Mouse (Mus musculus) gastrocnemius, adult 2 months (tissue): Measurements from ENCODE around the gene Otulin. TPM values are rescaled to one million over a fixed set of nuclear protein-coding genes. Genes with fewer than 3 reads are reported as not detected.

Source experiments
- DNase-seq: peaks from one replicate; pipeline ENCODE4 v3.0.0; 2022
- H3K27ac ChIP-seq: fragments of 200-600 bp; 2 replicates; pipeline ENCODE4 v1.8.1; 2022; ENCODE audit warnings: mild to moderate bottlenecking
- H3K4me3 ChIP-seq: fragments of 200-600 bp; 2 replicates; pipeline ENCODE4 v1.8.1; 2022; ENCODE audit warnings: mild to moderate bottlenecking, moderate library complexity
- CTCF ChIP-seq: fragments of 200-600 bp; IDR thresholded peaks from 2 replicates; pipeline ENCODE4 v1.8.1; 2022; ENCODE audit warnings: antibody characterized with exemption, mild to moderate bottlenecking, moderate library complexity
- intact Hi-C: fragments of 180-260 bp; cut with DNase I; formaldehyde crosslinking; loops from one replicate; pipeline ENCODE4 v1.15.1; 2025
- total RNA-seq, 2 experiments: library from RNA; stranded (reverse); gene quantifications; 2 replicates each; pipeline ENCODE4 v1.2.3; 2021

Otulin gene
- total RNA-seq, 2 experiments from 2014 or later = 16.2 to 20.7 TPM

- intact Hi-C loops = loop anchor here (2.0 kb wide), 1 partner anchor 116 kb away; the partner anchor contains the start of gene Ank
- TF ChIP-seq CTCF = peak; percentile 59
- Histone ChIP-seq H3K27ac (no peak overlapping the region), H3K4me3 (no peak overlapping the region)
- no peak for DNase-seq
These were observed 48.1 kb downstream of the Otulin start for GRCm38 (mm10) chr15:27582428-27582827.

GRCm38 (mm10) chr15:27581640-27582039 is 48.9 kb downstream of the Otulin start:
- intact Hi-C loops = loop anchor here (2.0 kb wide), 1 partner anchor 115 kb away; the partner anchor contains the start of gene Ank
- no peak for TF ChIP-seq CTCF
- Histone ChIP-seq H3K4me3 (no peak overlapping the region), H3K27ac (peak overlapping the region; percentile 76)
- no peak for DNase-seq

GRCm38 (mm10) chr15:27580771-27581170 is 49.7 kb downstream of the Otulin start:
- H3K27ac ChIP-seq = peak overlapping the region; percentile 76
- peak; percentile 63 for DNase-seq
- no peak overlapping the region for H3K4me3 ChIP-seq
- TF ChIP-seq CTCF = no peak
- intact Hi-C loops = no loop called here

GRCm38 (mm10) chr15:27579853-27580252 is 50.6 kb downstream of the Otulin start:
- H3K27ac ChIP-seq = peak overlapping the region; percentile 76; the same call in 1 of the 2 replicates

GRCm38 (mm10) chr15:27578918-27579317 is 51.6 kb downstream of the Otulin start:
- no peak for DNase-seq
- intact Hi-C loops = no loop called here
- H3K27ac ChIP-seq = peak overlapping the region; percentile 59
- no peak overlapping the region for H3K4me3 ChIP-seq
- TF ChIP-seq CTCF = no peak

More at GRCm38 (mm10) chr15:27579853-27580252, 50.6 kb downstream of the Otulin start:
- no peak for TF ChIP-seq CTCF
- DNase-seq = no peak
- H3K4me3 ChIP-seq = no peak overlapping the region
- intact Hi-C loops = no loop called here

- no peak overlapping the region for H3K4me3 ChIP-seq
- no peak for DNase-seq
- no peak for TF ChIP-seq CTCF
- H3K27ac ChIP-seq = peak overlapping the region; percentile 59
- intact Hi-C loops = loop anchor here (1.0 kb wide), 1 partner anchor 109 kb away; no protein-coding TSS in a partner anchor
These were observed 52.3 kb downstream of the Otulin start for GRCm38 (mm10) chr15:27577915-27578780.

- intact Hi-C loops = loop anchor here (1.0 kb wide), 1 partner anchor 108 kb away; no protein-coding TSS in a partner anchor
- no peak for DNase-seq
- Histone ChIP-seq H3K4me3 (no peak overlapping the region), H3K27ac (no peak overlapping the region)
- TF ChIP-seq CTCF = no peak
These were observed 53.6 kb downstream of the Otulin start for GRCm38 (mm10) chr15:27576886-27577285.

- no peak overlapping the region for H3K4me3 ChIP-seq
- no peak for TF ChIP-seq CTCF
- no peak for DNase-seq
- intact Hi-C loops = no loop called here
- peak overlapping the region; percentile 16; the same call in 1 of the 2 replicates for H3K27ac ChIP-seq
These were observed 54.6 kb downstream of the Otulin start for GRCm38 (mm10) chr15:27575932-27576331.

- intact Hi-C loops = no loop called here
- DNase-seq = no peak
- TF ChIP-seq CTCF = no peak
- Histone ChIP-seq H3K27ac (peak overlapping the region; percentile 16), H3K4me3 (no peak overlapping the region)
These were observed 55.3 kb downstream of the Otulin start for GRCm38 (mm10) chr15:27574992-27575781.

- Histone ChIP-seq H3K4me3 (peak overlapping the region; percentile 58), H3K27ac (peak overlapping the region; percentile 81)
- DNase-seq = peak; percentile 86
- TF ChIP-seq CTCF = no peak
- intact Hi-C loops = loop anchor here (2.0 kb wide), 1 partner anchor 18 kb away; no protein-coding TSS in a partner anchor
These were observed 59.3 kb downstream of the Otulin start for GRCm38 (mm10) chr15:27571179-27571578.

- no peak overlapping the region for H3K4me3 ChIP-seq
- no peak for TF ChIP-seq CTCF
- intact Hi-C loops = loop anchor here (2.0 kb wide), 1 partner anchor 18 kb away; no protein-coding TSS in a partner anchor
- peak overlapping the region; percentile 81 for H3K27ac ChIP-seq
- no peak for DNase-seq
These were observed 60.1 kb downstream of the Otulin start for GRCm38 (mm10) chr15:27570385-27570784.

- intact Hi-C loops = loop anchor here (2.0 kb wide), 1 partner anchor 17 kb away; no protein-coding TSS in a partner anchor
- Histone ChIP-seq H3K27ac (peak overlapping the region; percentile 81), H3K4me3 (no peak overlapping the region)
- no peak for DNase-seq
- TF ChIP-seq CTCF = no peak
These were observed 60.6 kb downstream of the Otulin start for GRCm38 (mm10) chr15:27569924-27570323.
